Mouse (Mus musculus): ENCODE results near the gene Hvcn1. TPM values are rescaled to one million over a fixed set of nuclear protein-coding genes. Genes with fewer than 3 reads are reported as not detected.

Gene Hvcn1
- polyA plus RNA-seq (2015; fragmentation: Nextera tagmentation; extraction: Ambion mirVana), result 8.6 and 10.0 TPM in 2 replicates

DNA sequence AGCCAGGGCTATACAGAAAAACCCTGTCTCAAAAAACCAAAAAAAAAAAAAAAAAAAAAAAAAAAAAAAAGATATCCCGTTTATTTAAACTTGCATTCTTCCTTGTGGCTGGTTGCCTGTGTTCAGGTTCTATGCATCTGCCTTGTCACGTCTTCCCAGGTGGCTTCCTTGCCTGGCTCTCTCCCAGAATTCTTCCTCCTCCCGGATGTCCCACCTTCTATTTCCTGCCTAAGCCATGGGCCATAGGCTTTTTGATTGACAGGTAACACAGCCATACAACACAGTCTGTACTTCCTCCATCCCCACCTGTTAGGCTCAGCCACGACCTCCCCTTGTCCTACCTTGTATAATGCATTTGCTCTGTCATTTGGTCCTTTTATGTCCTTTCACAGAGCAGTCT is at the start of gene Hvcn1:
TSS of gene Hvcn1 (plus strand) at position 330 of the 400 bp plus-strand sequence.
- no peaks in the 10 kb centered on the region for H3K27me3 ChIP-seq
- no peaks in the 10 kb centered on the region for H3K9me3 ChIP-seq
- no peak within 1 kb of the TSS for H3K4me3 ChIP-seq
- H3K9ac ChIP-seq, result no peak within 1 kb of the TSS
- no peak for ATAC-seq (ENCODE audit: insufficient number of reproducible peaks, insufficient read depth, low FRiP score, low TSS enrichment, low read depth)
- no peak within 1 kb of the TSS for H3K4me2 ChIP-seq
- H3K4me1 ChIP-seq, result peaks cover 20% of the 10 kb centered on the region
- no peak within 1 kb of the TSS for H3K27ac ChIP-seq
- WGBS, result 79% methylated on average over 4 of the region's 4 CpGs
- no peaks in the 10 kb centered on the region for H3K36me3 ChIP-seq

DNA sequence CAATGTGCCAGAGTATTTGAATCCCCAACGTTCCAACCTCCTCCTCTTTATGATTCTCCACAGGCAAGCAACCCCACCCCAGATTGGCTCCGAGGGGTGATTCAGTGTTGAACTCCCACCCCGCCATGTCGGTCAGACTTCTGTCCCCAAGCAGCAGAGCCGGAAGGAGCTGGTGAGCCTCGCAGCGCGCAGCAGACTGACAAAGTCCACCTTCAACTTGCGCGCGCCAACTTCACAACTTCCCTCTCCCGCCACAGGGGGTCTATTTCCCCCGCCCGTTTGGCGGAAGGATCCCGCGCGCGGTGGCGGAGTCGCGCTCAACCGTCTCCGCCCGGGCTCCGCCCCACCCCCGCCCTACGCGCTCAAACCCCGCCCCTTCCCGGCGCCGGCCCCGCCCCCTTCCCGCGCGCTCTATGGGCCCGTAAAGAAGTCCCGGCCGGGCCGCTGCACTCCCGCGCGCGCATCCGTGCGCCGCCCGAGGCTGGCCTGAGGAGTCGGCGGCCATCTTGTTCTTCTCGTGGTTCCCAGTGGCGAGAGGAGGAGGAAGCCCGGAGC is 48.7 kb upstream of the Hvcn1 start, which contains the start of gene Ppp1cc:
TSS of gene Ppp1cc (plus strand) at position 452 of the 555 bp plus-strand sequence.
- Histone ChIP-seq H3K4me1 (peaks cover 50% of the 10 kb centered on the region), H3K9ac (peak within 1 kb of the TSS; percentile 93), H3K4me3 (peak within 1 kb of the TSS; percentile 92), H3K4me2 (peak within 1 kb of the TSS; percentile 84), H3K27me3 (no peaks in the 10 kb centered on the region), H3K27ac (peak within 1 kb of the TSS; percentile 91), H3K36me3 (peaks cover 15% of the 10 kb centered on the region), H3K9me3 (no peaks in the 10 kb centered on the region)
- under 1% methylated on average over 54 of the region's 54 CpGs for WGBS
- peak; percentile 91 for ATAC-seq (ENCODE audit: insufficient number of reproducible peaks, insufficient read depth, low FRiP score, low TSS enrichment, low read depth)

DNA sequence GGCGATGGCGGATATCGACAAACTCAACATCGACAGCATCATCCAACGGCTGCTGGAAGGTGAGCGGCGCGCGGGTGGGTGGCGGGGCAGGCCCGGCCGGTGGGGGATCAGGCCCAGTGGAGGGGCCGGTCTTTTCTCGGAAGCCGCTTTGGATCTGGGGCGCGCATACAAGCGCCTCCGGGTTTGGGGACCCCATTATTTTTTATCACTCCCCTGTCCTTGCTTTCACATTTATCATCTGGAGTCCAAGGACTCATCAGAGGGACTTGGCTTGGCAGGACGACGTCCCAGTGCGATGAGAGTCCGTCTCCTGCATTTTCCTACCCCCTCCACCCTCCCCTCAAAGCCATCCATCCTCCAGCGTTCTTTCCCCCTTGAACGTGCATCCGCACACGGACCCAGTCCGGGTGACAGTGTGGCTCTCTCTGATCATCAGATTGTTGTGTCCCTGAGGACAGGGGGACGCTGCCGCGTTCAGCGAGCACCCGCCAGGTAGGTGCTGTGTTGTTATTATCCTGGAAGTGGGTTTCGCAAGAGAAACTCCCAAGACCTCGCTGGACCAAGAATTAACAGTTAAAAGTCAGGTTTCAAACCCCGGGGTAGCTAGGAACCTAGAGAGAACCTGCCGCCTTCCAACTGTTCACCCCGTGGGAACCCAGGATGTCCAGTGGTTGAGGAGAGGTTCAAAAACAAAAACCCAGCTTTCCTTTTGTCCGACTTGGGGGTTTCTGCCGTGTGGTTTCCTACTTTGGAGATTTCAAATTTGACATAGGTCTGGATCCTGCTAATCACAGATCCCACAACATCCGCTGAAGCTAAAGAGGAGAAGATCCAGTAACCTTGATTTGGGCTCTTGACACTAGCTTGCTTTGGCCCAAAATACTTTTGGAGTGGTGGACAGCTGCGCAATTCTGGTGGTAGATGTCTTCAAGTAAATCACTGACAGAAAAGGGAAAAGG is 47.8 kb upstream of the Hvcn1 start:
- H3K27ac ChIP-seq, result peak overlapping the region; percentile 91
- peak overlapping the region; percentile 93 for H3K9ac ChIP-seq
- H3K36me3 ChIP-seq, result peaks cover 23% of the 10 kb centered on the region
- H3K9me3 ChIP-seq, result no peaks in the 10 kb centered on the region
- 2% methylated on average over 42 of the region's 42 CpGs for WGBS
- ATAC-seq (ENCODE audit: insufficient number of reproducible peaks, insufficient read depth, low FRiP score, low TSS enrichment, low read depth), result 0 out of 2 replicates have a peak, but pooled peaks have one; percentile 8
- no peaks in the 10 kb centered on the region for H3K27me3 ChIP-seq
- peak overlapping the region; percentile 92 for H3K4me3 ChIP-seq
- peak overlapping the region; percentile 84 for H3K4me2 ChIP-seq
- peaks cover 58% of the 10 kb centered on the region for H3K4me1 ChIP-seq

DNA sequence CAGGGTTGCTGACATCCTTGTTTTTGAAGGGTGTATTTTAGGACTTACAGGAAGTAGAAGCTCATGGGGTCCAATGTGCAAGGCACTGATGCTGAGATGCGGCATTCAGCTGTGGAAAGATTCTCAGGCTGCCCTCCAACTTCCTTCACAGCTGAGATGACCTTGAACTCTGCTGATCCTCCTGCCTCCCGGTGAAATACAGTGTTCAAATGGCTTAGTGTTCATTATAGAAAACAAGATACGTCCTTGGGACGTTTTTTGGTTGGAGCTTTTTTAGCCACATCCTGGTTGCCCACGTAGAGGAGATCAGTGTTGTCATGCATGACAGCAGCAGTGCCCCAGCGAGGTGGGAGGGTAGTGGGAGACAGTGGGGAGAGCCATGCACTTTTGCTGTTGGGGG is 43.4 kb upstream of the Hvcn1 start:
- no peak overlapping the region for H3K9ac ChIP-seq
- peaks cover 76% of the 10 kb centered on the region for H3K4me1 ChIP-seq
- H3K4me3 ChIP-seq, result no peak overlapping the region
- H3K27ac ChIP-seq, result no peak overlapping the region
- no peak for ATAC-seq (ENCODE audit: insufficient number of reproducible peaks, insufficient read depth, low FRiP score, low TSS enrichment, low read depth)
- no peaks in the 10 kb centered on the region for H3K9me3 ChIP-seq
- 56% methylated on average over 6 of the region's 6 CpGs for whole genome bisulfite sequencing
- no peaks in the 10 kb centered on the region for H3K27me3 ChIP-seq
- H3K36me3 ChIP-seq, result peaks cover 62% of the 10 kb centered on the region
- peak overlapping the region; percentile 9; the same call in 1 of the 2 replicates for H3K4me2 ChIP-seq

DNA sequence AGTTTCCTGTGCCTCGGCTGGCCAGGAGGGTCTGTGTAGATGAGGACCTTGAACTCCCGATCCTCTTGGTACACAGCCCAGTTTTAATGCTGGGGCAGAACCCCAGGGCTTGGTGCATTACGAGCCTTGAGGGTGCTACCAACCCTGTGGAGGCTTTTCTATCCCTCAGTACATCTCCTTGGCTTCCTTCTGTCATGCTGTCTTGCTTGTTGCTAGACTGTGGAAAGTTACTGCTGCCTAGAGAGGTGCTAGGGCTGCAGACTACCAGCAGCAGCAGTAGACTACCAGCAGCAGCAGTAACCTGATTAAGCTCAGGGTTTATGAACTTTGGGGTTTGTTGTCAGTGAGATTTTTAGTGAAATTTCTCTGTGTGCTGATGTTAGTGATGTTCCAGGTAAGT is 42.6 kb upstream of the Hvcn1 start:
- Histone ChIP-seq H3K4me1 (peaks cover 76% of the 10 kb centered on the region), H3K4me2 (no peak overlapping the region), H3K36me3 (peaks cover 70% of the 10 kb centered on the region), H3K27ac (no peak overlapping the region), H3K9ac (peak overlapping the region; percentile 28; the same call in 1 of the 2 replicates), H3K27me3 (no peaks in the 10 kb centered on the region), H3K9me3 (no peaks in the 10 kb centered on the region), H3K4me3 (no peak overlapping the region)
- 76% methylated on average over 3 of the region's 3 CpGs for WGBS
- ATAC-seq (ENCODE audit: insufficient number of reproducible peaks, insufficient read depth, low FRiP score, low TSS enrichment, low read depth), result no peak

DNA sequence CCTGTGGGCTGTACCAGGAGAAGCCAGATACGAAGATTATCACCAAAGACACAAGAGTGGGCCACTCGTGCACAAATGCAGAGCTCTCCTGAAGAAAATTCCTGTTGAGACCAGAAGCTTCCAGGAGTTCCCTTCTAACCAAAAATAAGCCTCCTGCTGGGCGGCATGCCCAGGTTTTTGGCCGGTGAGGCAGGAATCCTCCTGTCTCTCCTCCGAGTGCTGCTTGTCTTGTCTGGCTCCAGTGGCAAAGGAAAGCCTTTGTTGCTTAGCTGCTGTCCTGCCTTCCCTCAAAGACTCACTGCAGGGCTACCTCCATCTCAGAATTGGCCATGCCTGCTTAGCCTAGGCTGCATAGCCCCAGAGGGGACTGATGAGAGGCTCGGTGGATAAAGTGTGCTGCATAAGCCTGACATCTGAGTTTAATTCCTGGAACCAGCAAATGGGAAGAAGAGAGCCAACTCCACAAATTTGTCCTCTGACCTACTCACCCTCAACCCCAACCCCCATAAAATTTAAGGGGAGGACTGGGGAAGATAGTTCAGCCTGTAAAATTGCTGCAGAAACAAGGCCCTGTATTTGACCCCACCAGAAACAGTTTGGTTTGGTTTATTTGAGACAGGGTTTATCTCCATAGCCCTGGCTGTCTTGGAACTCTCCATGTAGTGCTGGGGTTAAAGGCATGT is 41.2 kb upstream of the Hvcn1 start:
- Histone ChIP-seq H3K4me2 (no peak overlapping the region), H3K27ac (peak overlapping the region; percentile 52), H3K27me3 (no peaks in the 10 kb centered on the region), H3K9ac (0 out of 2 replicates have a peak overlapping the region, but pooled peaks have one; percentile 52), H3K36me3 (peaks cover 84% of the 10 kb centered on the region), H3K4me3 (no peak overlapping the region), H3K4me1 (peaks cover 64% of the 10 kb centered on the region), H3K9me3 (no peaks in the 10 kb centered on the region)
- 56% methylated on average over 6 of the region's 6 CpGs for WGBS
- ATAC-seq (ENCODE audit: insufficient number of reproducible peaks, insufficient read depth, low FRiP score, low TSS enrichment, low read depth), result no peak

DNA sequence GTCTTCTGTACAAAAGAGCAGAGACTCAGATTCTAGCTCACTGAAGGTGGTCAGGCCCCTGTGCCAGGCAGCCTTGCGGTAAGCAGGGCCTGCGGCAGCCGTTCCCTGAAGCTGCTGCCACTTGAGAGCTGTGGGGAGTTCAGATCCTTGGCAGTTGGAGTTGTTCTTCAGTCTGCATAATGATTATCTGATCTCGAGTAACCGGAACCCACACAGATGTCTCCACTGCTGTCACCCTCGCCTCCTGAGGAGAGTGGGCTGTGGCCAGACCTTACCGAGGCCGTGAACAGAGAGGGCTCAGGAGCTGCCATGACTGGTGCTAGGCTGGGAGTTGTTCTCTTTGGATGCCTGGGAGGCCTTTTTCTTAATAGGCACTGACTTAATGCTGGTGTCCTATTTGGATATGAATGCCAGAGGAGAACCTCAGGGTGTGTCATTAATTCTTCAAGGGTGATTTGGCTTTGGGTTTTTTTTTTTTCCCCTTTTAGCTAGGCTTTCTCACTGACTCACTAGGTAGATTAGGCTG is 39.9 kb upstream of the Hvcn1 start:
- no peaks in the 10 kb centered on the region for H3K9me3 ChIP-seq
- peaks cover 87% of the 10 kb centered on the region for H3K36me3 ChIP-seq
- H3K4me2 ChIP-seq, result no peak overlapping the region
- peaks cover 51% of the 10 kb centered on the region for H3K4me1 ChIP-seq
- H3K9ac ChIP-seq, result peak overlapping the region; percentile 52; the same call in 1 of the 2 replicates
- 57% methylated on average over 8 of the region's 8 CpGs for WGBS
- no peak for ATAC-seq (ENCODE audit: insufficient number of reproducible peaks, insufficient read depth, low FRiP score, low TSS enrichment, low read depth)
- no peaks in the 10 kb centered on the region for H3K27me3 ChIP-seq
- peak overlapping the region; percentile 22; the same call in 1 of the 2 replicates for H3K27ac ChIP-seq
- no peak overlapping the region for H3K4me3 ChIP-seq

DNA sequence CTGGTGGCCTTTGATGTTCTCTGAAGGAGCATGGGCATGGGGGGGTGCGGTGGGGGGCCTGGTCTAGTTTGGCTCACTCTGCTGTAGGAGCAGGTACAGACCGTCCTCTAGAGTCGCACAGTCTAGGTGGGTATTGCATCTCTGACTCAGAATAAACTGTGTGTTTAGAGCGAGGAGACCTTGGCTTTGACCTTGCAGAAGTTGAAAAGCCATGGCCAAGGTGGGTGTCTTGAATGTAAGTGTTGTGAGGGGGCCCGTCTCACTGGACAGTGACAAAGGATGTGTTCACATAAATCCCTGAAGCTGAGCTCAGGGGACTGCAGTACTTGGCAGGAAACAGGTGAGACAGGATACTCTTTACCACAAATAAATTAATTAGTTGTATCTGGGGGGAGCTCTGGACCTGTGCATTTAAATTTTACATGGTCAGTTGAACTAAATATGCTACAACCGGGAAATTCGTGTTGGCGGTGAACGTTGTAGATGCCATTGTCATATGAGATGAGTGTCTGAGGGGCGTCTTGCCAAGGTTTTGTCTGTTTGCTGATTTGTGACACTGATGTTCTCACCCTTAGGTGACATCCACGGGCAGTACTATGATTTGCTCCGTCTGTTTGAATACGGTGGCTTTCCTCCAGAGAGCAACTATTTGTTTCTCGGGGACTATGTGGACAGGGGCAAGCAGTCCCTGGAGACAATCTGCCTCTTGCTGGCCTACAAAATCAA is 38.1 kb upstream of the Hvcn1 start:
- no peak for ATAC-seq (ENCODE audit: insufficient number of reproducible peaks, insufficient read depth, low FRiP score, low TSS enrichment, low read depth)
- Histone ChIP-seq H3K27me3 (no peaks in the 10 kb centered on the region), H3K4me1 (peaks cover 33% of the 10 kb centered on the region), H3K9me3 (no peaks in the 10 kb centered on the region), H3K9ac (no peak overlapping the region), H3K27ac (no peak overlapping the region), H3K36me3 (peaks cover 93% of the 10 kb centered on the region), H3K4me2 (no peak overlapping the region), H3K4me3 (no peak overlapping the region)
- 89% methylated on average over 14 of the region's 14 CpGs for WGBS

DNA sequence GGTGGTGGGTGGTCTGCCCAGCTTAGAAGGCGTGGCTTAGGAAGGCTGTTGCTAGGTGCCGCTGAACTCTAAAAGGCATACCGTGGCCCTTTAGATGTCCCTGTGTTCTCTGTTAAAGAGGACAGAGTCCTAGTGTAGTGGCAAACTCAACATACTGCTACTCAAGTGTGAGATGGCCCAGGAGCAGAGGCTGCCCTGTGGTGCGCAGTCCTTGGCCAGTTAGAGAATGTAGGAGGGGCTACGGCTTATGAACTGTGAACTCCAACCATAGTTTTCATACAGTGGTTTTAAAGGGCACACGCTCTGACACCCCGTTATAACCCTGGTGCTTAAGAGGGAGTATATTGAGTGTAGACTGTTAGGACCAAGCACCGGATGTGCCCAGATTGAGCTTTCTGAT is 35.5 kb upstream of the Hvcn1 start:
- H3K4me1 ChIP-seq, result peaks cover 8% of the 10 kb centered on the region
- no peak overlapping the region for H3K9ac ChIP-seq
- no peaks in the 10 kb centered on the region for H3K27me3 ChIP-seq
- no peaks in the 10 kb centered on the region for H3K9me3 ChIP-seq
- H3K4me3 ChIP-seq, result no peak overlapping the region
- ATAC-seq (ENCODE audit: insufficient number of reproducible peaks, insufficient read depth, low FRiP score, low TSS enrichment, low read depth), result no peak
- no peak overlapping the region for H3K27ac ChIP-seq
- H3K4me2 ChIP-seq, result no peak overlapping the region
- peaks cover 84% of the 10 kb centered on the region for H3K36me3 ChIP-seq
- 96% methylated on average over 8 of the region's 8 CpGs for WGBS

DNA sequence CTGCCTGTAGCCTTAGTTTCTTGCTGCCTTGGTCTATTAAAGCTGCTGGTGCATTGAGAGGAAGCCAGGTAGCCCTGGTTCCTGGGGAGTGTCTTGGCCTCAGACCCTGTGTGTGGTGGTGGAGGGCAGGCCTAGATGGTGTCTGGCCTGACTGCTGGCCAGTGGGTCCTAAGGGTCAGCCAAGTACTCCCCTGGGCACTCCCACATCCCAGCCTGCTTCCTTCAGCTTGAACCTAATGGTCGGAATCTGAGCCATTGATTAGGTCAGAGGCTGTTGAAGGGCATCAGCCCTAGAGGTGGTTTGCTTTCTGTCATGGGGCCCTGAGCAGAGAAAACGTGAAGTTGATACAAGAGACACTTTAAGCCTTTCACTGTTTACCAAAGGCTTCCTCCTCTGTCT is 31.2 kb upstream of the Hvcn1 start:
- WGBS, result 64% methylated on average over 2 of the region's 2 CpGs
- Histone ChIP-seq H3K4me2 (no peak overlapping the region), H3K27me3 (no peaks in the 10 kb centered on the region), H3K4me3 (no peak overlapping the region), H3K9me3 (no peaks in the 10 kb centered on the region), H3K4me1 (no peaks in the 10 kb centered on the region), H3K9ac (no peak overlapping the region), H3K36me3 (peaks cover 54% of the 10 kb centered on the region), H3K27ac (no peak overlapping the region)
- ATAC-seq (ENCODE audit: insufficient number of reproducible peaks, insufficient read depth, low FRiP score, low TSS enrichment, low read depth), result no peak

DNA sequence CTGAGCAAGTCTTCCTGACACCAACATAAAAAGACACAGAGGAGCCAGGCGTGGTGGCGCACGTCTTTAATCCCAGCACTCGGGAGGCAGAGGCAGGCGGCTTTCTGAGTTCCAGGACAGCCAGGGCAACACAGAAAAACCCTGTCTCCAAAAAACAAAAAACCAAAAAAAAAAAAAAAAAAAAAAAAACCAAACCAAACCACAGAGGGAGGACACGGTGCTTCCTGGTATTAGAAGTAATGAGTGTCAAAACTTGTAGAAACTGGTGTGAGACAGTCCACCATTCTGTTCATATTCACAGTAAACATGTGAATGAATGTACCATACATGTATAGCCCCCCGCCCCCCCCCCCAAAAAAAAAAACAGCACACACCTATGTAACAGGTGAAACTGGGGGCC is 30.6 kb upstream of the Hvcn1 start:
- Histone ChIP-seq H3K9ac (no peak overlapping the region), H3K27ac (no peak overlapping the region), H3K36me3 (peaks cover 49% of the 10 kb centered on the region), H3K4me3 (no peak overlapping the region), H3K4me1 (no peaks in the 10 kb centered on the region), H3K4me2 (no peak overlapping the region), H3K27me3 (no peaks in the 10 kb centered on the region), H3K9me3 (no peaks in the 10 kb centered on the region)
- ATAC-seq (ENCODE audit: insufficient number of reproducible peaks, insufficient read depth, low FRiP score, low TSS enrichment, low read depth), result no peak
- WGBS, result 92% methylated on average over 7 of the region's 7 CpGs
